Mouse (Mus musculus): ENCODE measurements at regions not wholly inside any gene's neighbourhood (a gene's known extent, or its start where the extent isn't known, plus 50 kb on each side); places are given as distances from the start of the nearest gene placed in this dataset.

DNA sequence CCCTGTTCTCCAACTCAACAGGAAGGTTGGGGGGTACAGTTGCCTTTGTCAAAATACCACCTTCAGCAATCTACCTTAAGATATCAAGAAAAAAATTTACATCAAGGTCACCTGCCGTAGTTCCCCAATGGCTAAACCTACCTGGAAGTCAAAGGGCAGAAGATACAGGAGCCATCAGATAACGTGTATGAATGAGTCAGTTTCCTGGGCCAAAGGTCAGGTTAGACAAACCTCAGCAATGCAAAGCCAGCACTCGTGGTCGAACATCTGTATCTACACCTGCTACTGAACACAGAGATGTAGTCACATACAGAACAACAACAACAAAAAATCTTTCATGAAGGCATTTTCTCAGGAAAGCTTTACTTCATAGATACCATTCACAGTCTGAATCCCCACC, 102.9 kb downstream of the Arl4a start:
- no peak for TF ChIP-seq MAFK (IDR thresholded peaks at IDR 0.05; ENCODE audit: borderline replicate concordance, low read depth, low read length)
- TF ChIP-seq EP300 (IDR thresholded peaks at IDR 0.05; ENCODE audit: low read depth in 1 of 2, low read length in 2 of 2): no peak
- TF ChIP-seq POLR2AphosphoS5 (IDR thresholded peaks at IDR 0.05; ENCODE audit: borderline replicate concordance, low read depth, low read length): no peak
- no peak for TF ChIP-seq E2F4 (IDR thresholded peaks at IDR 0.05; ENCODE audit: borderline replicate concordance, low read depth, low read length)
- TF ChIP-seq CTCF (IDR thresholded peaks at IDR 0.05 in 2 of 3, conservative IDR thresholded peaks at IDR 0.05 in 1 of 3; ENCODE audit: control insufficient read depth in 1 of 3, insufficient read depth in 1 of 3, low read depth in 2 of 3, low read length in 3 of 3, poor library complexity in 1 of 3, severe bottlenecking in 1 of 3): no peak
- TF ChIP-seq GATA1 (IDR thresholded peaks at IDR 0.05; ENCODE audit: low read depth, low read length): no peak
- TF ChIP-seq MEF2A (IDR thresholded peaks at IDR 0.05; ENCODE audit: extremely low read depth, insufficient replicate concordance, low read depth, low read length, poor library complexity, severe bottlenecking): no peak
- TF ChIP-seq MYB (IDR thresholded peaks at IDR 0.05; ENCODE audit: low read depth, low read length): no peak

Data from MEL (cell line).